Mouse (Mus musculus): ENCODE results near the gene Nkain2.
"Not testable (repeated sequence)": the region's sequence is repeated elsewhere in the genome, so short reads cannot be mapped to it uniquely, and the experiment has no call there.

Nkain2 gene

GRCm38 (mm10) chr10:32889652-32890506 lies at the start of gene Nkain2:
Gene Nkain2, minus strand, starts transcription at chr10:32890462.
- DNase-seq (ENCODE audit: extremely low spot score, low spot score) = peak; percentile 83

DNA sequence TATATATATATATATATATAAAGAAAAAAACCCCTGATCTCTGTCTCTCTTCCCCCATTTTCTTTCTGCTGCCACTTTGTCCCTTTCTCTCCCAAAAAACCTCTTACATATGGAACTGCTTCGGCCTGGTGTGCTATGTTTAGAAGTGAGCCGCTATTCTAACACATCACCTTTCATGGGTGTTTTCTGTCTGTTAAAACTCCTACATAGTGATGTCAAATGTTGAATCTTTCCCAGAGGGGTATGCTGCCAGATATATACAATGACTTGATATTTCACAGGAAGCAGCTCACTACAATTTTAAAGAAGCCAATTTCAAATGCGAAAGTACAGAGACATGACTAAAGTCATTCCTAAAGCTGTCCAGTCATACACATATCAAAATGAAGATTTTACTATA lies 49.6 kb upstream of the Nkain2 start:
- no peak for DNase-seq (ENCODE audit: extremely low spot score, low spot score)

DNA sequence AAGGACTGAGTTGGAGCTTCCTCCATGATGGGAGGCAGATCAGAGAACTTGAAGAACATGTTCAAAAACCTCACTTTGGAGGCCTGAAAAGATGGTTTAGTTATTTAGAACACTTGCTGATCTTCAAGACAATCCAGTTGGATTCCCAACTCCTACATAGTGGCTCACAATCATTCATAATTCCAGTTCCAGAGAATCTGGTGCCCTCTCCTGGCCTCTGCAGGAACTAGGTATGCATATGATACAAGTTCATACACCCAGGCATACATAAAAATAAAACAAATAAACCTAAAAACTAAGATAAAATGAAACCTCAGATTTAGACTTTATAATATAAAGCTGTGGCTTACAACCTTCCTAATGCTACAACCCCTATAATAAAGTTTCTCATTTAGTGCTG lies 4.8 kb upstream of the Nkain2 start:
- DNase-seq (ENCODE audit: extremely low spot score, low spot score) = peak; percentile 13

DNA sequence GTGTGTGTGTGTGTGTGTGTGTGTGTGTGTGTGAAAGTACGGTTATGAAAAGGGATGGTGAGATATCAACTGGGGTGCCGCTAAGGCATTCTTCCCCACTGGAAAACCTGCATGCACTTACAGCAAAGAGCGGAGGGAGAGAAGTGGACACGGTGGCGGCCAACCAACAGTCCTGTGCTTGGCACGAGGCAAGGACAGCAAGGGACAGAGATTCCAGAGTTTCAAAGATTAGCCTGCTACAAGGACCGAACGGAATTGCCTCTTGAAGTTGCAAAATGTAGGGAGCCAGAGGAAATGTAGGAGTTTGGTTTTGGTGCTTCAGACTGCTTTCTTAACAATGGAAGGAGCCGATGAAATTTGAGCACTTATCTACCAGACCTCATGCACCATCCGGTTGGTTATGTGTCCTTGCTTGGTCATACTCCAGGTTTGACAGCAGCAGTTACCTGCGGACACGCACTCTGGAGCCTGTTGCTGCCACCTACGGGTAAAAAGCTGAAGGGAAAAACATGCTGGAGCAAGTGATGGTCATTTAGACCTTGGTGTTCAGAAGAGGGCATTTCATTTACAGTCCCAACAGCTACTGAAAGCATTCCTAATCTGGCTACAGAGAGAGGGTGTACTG lies 357 bp upstream of the Nkain2 start:
- peak; percentile 73 for DNase-seq (ENCODE audit: extremely low spot score, low spot score)

GRCm38 (mm10) chr10:32881977-32882376 lies 8.3 kb downstream of the Nkain2 start:
- DNase-seq (ENCODE audit: extremely low spot score, low spot score) = no peak

DNA sequence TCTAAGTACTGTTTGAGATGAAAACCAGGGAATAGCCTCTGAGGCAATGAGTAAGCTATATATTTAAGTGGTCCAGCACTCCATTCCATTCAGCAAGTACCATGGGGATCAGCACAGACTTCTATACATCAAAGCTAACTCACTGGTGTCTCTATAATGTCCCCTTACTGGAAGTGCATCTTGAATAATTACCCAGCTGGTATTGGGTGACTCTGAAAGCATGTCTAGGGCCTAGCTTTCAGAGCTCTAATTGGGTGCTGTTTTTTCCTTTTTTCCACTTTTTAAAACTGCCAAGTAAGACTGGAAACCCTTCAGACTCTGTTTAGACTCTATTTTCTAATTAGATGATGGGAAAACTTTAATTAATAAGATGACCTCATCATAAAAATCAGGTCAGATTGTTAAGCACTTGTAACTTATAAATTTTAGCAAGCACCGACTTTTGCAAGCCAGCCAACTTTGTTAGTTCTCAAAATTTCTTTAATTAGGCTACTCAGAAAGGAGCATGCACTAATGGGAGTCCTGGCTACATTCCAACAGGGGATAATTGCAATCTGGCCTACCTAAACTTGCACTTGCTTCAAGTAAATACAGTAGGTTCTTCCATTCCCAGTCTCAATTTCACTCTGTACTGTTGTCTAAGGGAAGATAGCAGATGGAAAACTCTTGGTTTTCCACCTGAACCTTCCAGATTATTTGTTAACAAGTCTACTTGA lies 19.4 kb downstream of the Nkain2 start:
- DNase-seq (ENCODE audit: extremely low spot score, low spot score) = no peak

- DNase-seq (ENCODE audit: extremely low spot score, low spot score) = no peak
Measured at GRCm38 (mm10) chr10:32869541-32869940, 20.7 kb downstream of the Nkain2 start.

GRCm38 (mm10) chr10:32815210-32815883 lies 74.9 kb downstream of the Nkain2 start:
- no peak for DNase-seq (ENCODE audit: extremely low spot score, low spot score)

- no peak for DNase-seq (ENCODE audit: extremely low spot score, low spot score)
Measured at GRCm38 (mm10) chr10:32796215-32796614, 94.0 kb downstream of the Nkain2 start.

DNA sequence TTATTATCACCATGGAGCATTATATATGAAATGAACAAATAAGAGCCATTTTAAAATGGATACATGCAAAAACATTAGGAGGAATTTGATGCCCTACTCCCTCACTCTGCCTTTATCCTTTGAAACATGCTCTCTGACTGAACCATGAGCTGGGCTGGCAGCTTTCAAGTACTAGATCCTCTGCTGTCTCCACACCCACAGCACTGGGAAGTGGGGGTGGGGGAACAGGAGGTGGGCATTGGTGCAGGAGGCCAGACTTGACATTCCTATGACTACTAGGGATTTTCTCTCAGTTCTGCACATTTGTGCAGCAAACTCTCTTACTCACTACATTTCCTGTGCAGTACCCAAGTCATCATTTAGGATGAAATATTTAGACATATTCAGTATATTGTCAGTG lies 99.7 kb downstream of the Nkain2 start:
- no peak for DNase-seq (ENCODE audit: extremely low spot score, low spot score)

GRCm38 (mm10) chr10:32782732-32783359 lies 107.4 kb downstream of the Nkain2 start:
- DNase-seq (ENCODE audit: extremely low spot score, low spot score) = no peak

DNA sequence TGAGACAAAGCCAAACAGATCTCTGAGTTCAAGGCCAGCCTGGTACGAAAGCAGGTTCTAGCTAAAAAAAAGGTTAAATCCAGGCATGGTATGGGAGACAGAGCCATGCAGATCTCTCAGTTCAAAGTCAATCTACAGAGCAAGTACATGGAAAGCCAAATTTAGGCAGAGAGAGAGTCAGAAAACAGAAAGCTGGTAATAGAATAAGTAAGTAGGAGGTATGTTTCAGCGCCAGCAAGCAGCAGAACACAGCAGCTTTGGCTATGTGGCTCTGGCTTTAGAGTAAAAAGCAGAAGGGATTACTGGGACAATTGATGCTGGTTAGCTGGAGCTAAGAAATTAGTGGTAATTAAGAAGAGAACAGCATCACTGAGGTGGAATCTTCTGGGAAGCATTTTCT lies 151.3 kb downstream of the Nkain2 start:
- no peak for DNase-seq (ENCODE audit: extremely low spot score, low spot score)

DNA sequence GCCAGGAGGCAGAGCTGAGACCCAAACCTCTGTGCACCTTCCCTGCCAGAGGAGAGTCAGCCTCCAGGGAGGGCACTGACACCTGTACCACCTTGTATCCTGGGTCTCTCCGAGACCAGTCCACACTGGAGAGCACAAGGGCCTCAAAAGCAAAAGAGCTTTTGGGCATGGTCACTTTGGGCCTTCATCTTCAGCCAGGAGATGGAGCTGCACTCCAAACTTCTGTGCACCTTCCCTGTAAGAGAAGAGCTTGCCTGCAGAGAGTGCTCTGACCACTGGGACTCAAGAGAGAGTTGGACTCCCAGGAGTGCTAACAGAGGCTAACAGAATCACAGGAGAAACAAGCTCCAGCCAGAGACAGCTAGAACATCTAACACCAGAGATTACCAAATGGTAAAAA lies 183.7 kb downstream of the Nkain2 start:
- DNase-seq (ENCODE audit: extremely low spot score, low spot score) = not testable (repeated sequence)

DNA sequence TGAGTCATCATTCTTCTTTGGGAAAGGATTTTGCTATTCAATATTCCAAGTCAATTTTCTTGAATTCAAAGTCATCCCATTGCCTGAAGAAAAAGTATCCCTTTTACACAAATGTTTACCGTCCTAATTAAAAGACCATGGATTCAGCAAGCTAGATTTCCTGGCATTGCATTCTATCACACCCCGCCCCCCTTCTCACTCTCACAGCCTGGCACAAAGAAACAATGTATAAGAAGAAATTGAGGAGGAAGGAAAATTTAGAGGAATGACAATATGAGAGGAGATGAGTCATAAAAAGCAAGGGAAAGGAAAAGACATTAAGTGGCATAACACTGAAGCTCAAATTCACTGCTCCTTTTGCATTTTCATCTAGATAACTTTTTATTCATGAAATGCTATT lies 193.6 kb downstream of the Nkain2 start:
- no peak for DNase-seq (ENCODE audit: extremely low spot score, low spot score)

DNA sequence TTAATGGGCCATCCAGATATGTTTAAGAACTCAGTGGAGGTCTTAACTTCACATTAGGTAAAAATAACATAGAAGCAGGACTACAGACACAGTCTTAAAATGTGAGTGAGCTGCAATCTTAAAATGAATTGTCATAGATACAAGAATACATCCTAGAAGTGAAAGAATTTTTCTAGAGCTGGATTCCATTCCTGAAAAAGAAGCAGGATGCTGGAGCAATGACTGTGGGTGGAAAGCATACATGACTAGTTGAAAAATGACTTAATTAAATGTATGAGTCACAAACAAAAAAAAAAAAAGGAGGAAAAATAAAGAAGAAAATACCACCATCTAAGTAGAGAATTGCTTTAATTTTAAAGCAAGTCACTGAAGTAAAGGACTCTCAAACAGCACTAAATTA lies 205.7 kb downstream of the Nkain2 start:
- DNase-seq (ENCODE audit: extremely low spot score, low spot score) = no peak

DNA sequence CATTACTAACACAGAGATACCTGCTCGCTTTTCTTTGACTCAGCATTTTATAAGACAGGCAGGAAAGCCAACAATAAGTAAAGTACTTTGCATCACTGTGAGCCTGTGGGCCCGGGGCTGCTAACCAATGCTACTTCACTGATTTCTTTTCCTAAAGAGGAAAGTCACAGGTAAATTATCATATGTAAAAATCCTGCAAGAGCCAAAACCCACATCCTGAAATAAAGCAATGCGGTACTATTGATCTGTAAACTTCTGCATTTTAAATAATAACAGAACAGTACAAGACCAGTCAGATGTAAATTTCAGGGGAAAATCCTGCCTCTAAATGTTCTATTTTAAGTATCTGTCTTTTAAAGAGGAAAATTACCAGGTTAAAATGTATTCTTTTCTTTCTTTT lies 250.0 kb downstream of the Nkain2 start:
- DNase-seq (ENCODE audit: extremely low spot score, low spot score) = no peak

DNA sequence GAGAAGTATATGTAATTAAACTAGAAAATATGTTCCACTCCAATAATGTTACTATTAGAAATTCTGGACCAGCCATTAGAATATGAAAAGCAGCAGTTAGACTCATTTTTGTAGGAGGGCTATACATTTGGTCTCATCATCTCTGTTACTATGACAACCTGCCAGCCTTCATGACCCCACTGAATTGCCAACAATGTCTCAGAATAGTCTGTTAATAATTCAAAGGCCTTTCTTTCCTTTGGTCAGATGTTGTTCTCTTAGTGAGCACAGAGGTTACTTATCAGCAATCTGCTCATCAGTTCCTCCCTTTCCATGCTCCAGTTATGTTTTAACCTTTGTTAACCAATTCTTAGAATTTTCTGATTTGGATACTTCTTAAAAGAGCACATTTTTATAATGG lies 251.1 kb downstream of the Nkain2 start:
- DNase-seq (ENCODE audit: extremely low spot score, low spot score) = no peak

- DNase-seq (ENCODE audit: extremely low spot score, low spot score) = no peak
Measured at GRCm38 (mm10) chr10:32631043-32631442, 259.2 kb downstream of the Nkain2 start.

DNA sequence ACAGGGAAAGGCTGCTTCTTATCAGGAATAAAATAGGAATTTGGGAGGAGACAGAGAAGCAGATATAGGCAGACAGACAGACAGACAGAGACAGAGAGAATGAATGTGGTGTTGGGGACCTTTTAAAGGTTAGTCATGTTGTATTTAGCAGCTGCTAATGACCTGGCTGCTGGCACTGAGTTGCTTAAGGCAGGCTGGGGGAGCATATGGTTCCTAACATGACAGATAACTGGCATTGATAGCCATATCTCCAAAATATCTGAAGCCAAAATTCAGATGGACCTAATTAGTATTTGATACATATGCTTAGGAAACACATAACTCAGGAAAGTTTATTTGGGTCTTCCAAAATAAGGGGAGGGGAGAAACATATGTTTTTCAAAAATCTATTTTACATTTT lies 285.8 kb downstream of the Nkain2 start:
- DNase-seq (ENCODE audit: extremely low spot score, low spot score) = no peak

- no peak for DNase-seq (ENCODE audit: extremely low spot score, low spot score)
Measured at GRCm38 (mm10) chr10:32602798-32603197, 287.5 kb downstream of the Nkain2 start.

DNA sequence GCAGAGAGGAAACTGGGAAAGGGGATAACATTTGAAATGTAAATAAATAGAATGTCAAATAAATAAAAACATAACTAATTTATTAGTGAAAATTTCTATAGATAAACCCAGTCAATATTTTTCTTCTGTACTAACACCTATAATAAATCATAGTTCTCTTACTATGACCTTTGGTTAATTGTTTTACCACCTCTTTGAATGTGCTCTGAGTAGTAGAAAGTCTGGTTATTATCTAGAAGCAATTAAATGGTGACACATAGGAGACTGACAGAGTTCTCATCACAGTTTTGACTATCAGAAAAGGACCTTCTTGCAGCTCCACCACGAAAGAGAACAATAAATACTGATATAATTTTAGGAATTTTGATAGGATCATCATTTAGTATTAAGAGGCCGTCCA lies 295.3 kb downstream of the Nkain2 start:
- no peak for DNase-seq (ENCODE audit: extremely low spot score, low spot score)

Data from neural tube, embryonic 10.5 days (tissue).